Mouse (Mus musculus): ENCODE results near the gene Zzz3.

- TF ChIP-seq CTCF (conservative IDR thresholded peaks at IDR 0.05; ENCODE audit: insufficient read depth, insufficient read length, low read depth, low read length) (no peak), POLR2A (IDR thresholded peaks at IDR 0.05; ENCODE audit: low read depth, low read length) (no peak)
Measured at GRCm38 (mm10) chr3:152465338-152465737, 70.1 kb downstream of the Zzz3 start.
